Mouse (Mus musculus) induced T-regulatory cell, adult 2 months (primary cell): ENCODE data around the gene Gm4707.
"Not testable (repeated sequence)": the region's sequence is repeated elsewhere in the genome, so short reads cannot be mapped to it uniquely, and the experiment has no call there.

Source experiments
- DNase-seq: peaks from one replicate; pipeline ENCODE4 v3.0.0-alpha.2; 2012; ENCODE audit warnings: low read depth

The Gm4707 gene

DNA sequence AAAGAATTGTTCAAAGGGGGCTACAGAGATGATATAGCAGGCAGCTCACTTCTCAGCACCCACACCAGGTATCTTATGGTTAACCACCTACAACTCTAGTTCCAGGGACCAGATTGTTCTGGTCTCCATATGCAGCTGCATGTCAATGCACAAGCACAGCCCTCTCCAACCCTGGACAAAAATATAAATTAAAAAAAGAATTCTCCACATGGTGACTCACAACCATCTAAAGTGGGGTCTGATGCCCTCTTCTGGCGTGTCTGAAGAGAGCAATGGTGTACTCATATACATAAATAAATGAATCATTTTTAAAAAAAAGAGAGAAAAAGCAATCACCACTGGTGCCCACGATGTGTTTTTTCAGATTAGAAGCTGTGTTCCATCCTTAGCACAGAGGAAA is 15.0 kb downstream of the Gm4707 start:
- no peak for DNase-seq

GRCm38 (mm10) chr17:71444126-71444525 is 15.6 kb downstream of the Gm4707 start:
- DNase-seq = no peak

- DNase-seq = no peak
Measured at GRCm38 (mm10) chr17:71443273-71443672, 16.4 kb downstream of the Gm4707 start.

- not testable (repeated sequence) for DNase-seq
Measured at GRCm38 (mm10) chr17:71422502-71422901, 37.2 kb downstream of the Gm4707 start.

GRCm38 (mm10) chr17:71419448-71419847 is 40.3 kb downstream of the Gm4707 start:
- not testable (repeated sequence) for DNase-seq

DNA sequence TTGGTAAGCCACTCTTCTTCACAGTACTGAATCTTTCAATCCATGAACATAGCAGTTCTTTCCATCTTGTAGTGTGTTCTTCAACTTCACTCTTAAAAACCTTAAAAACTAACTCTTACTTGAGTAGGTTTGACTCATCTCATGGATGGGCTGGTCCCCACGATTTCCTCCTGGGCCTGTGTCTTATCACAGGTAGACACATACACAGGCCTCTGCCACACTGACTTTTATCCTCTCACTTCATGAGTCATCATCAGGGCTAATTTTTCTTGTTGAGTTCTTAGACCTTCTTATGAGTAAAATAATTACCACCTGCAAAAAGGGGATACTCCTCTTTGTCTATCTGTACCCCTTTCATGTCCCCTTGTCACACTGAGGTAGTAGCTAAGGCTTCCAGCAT is 42.7 kb downstream of the Gm4707 start:
- no peak for DNase-seq
